Mouse (Mus musculus) urinary bladder, postnatal 25 days (tissue): Measurements from ENCODE around the gene Usp22.
"Not testable (repeated sequence)": the region's sequence is repeated elsewhere in the genome, so short reads cannot be mapped to it uniquely, and the experiment has no call there.

Source experiments
- DNase-seq: peaks from one replicate; pipeline ENCODE4 v3.0.0; 2022; ENCODE audit warnings: low spot score

Gene Usp22

GRCm38 (mm10) chr11:61183820-61184219 lies 9.0 kb upstream of the Usp22 start:
- DNase-seq, result no peak

- no peak for DNase-seq
Observed at GRCm38 (mm10) chr11:61181624-61182023, 6.8 kb upstream of the Usp22 start.

- no peak for DNase-seq
Observed at GRCm38 (mm10) chr11:61180361-61180760, 5.5 kb upstream of the Usp22 start.

- DNase-seq, result no peak
Observed at GRCm38 (mm10) chr11:61176321-61176720, 1.5 kb upstream of the Usp22 start.

GRCm38 (mm10) chr11:61175778-61176177 lies 923 bp upstream of the Usp22 start:
- no peak for DNase-seq

GRCm38 (mm10) chr11:61174291-61174820 lies 499 bp downstream of the Usp22 start:
- no peak for DNase-seq

GRCm38 (mm10) chr11:61173477-61173876 lies 1.4 kb downstream of the Usp22 start:
- not testable (repeated sequence) for DNase-seq

- DNase-seq, result no peak
Observed at GRCm38 (mm10) chr11:61170184-61170583, 4.7 kb downstream of the Usp22 start.

- DNase-seq, result no peak
Observed at GRCm38 (mm10) chr11:61164881-61165280, 10.0 kb downstream of the Usp22 start.

- DNase-seq, result no peak
Observed at GRCm38 (mm10) chr11:61164366-61164765, 10.5 kb downstream of the Usp22 start.

GRCm38 (mm10) chr11:61163341-61163740 lies 11.5 kb downstream of the Usp22 start:
- DNase-seq, result no peak

- no peak for DNase-seq
Observed at GRCm38 (mm10) chr11:61162776-61163175, 12.1 kb downstream of the Usp22 start.

GRCm38 (mm10) chr11:61161121-61161520 lies 13.7 kb downstream of the Usp22 start:
- no peak for DNase-seq

- no peak for DNase-seq
Observed at GRCm38 (mm10) chr11:61159796-61160732, 14.8 kb downstream of the Usp22 start.

- DNase-seq, result no peak
Observed at GRCm38 (mm10) chr11:61158141-61158540, 16.7 kb downstream of the Usp22 start.

- no peak for DNase-seq
Observed at GRCm38 (mm10) chr11:61155727-61156126, 19.1 kb downstream of the Usp22 start.

- DNase-seq, result no peak
Observed at GRCm38 (mm10) chr11:61150233-61151001, 24.4 kb downstream of the Usp22 start.

GRCm38 (mm10) chr11:61147300-61147683 lies 27.6 kb downstream of the Usp22 start:
- DNase-seq, result no peak

GRCm38 (mm10) chr11:61146645-61147299 lies 28.1 kb downstream of the Usp22 start:
- DNase-seq, result peak; percentile 16

GRCm38 (mm10) chr11:61145551-61145950 lies 29.3 kb downstream of the Usp22 start:
- DNase-seq, result no peak

GRCm38 (mm10) chr11:61143564-61144469 lies 31.0 kb downstream of the Usp22 start:
- DNase-seq, result no peak
